Mouse (Mus musculus) fibroblast of lung, adult 2 months (primary cell): ENCODE measurements at regions not wholly inside any gene's neighbourhood (a gene's known extent, or its start where the extent isn't known, plus 50 kb on each side); places are given as distances from the start of the nearest gene placed in this dataset.

ENCODE experiments used
- DNase-seq: peaks from one replicate; pipeline ENCODE4 v3.0.0-alpha.2; 2011; ENCODE audit warnings: low read depth

GRCm38 (mm10) chr19:56177231-56177745, 109.6 kb upstream of the Habp2 start:
- DNase-seq, result no peak

DNA sequence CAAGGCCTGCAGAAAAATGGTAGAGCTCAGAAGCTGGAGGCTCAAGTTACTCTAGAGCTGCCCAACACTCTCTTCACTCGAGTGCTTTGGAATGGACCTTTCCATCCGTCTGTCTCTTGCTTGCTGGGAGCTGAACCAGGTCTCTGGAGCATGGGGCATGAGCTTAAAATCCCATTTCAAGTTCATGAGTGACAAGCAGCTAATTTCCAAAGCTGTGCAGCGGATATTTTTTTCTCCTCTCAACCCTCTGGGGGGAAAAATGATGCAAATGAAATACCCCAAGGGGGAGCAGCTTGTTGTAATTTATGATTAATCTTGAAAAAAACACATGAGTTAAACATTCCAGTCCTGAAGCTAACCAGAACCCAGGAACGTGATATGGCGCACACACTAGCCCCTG, 101.2 kb upstream of the Habp2 start:
- DNase-seq, result no peak

- DNase-seq, result no peak
These were observed 97.8 kb upstream of the Habp2 start for GRCm38 (mm10) chr19:56189185-56189584.

- DNase-seq, result no peak
These were observed 96.7 kb upstream of the Habp2 start for GRCm38 (mm10) chr19:56190222-56190621.

DNA sequence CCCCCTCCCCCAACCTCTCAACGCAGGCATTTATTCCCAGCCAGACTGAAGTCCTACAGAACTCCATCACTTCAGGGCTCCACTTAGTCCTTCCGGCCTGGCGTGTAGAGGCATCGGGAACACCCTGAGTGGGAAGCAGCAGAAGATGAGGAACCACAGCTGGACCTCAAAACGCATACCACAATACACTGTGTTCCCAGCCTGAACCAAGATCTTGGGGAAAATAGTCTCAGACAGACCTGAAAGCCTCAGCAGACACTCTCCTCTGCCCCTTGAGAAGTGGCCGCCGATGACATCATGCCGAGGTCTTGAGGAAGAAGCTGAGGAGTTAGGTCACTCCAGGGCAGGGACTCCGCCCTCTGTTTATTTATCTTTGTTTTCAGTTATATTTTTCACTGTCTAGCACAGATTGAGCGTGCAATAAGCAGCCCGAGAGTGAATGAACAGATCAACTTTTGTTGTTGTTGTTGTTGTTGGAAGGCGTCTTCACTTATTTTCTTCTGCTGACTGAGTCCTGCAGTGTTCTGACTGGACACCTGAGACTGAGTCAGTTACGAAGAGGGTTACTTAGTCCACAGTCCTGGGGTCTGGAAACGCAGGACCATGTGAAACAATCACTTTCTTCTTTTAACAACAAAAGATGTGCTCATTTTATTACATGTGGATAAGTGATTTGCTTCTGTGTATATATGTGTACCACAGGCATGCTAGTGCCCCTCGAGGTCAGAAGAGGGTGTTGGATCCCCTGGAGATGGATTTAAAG, 88.3 kb upstream of the Habp2 start:
- no peak for DNase-seq

GRCm38 (mm10) chr19:56199401-56200150, 87.4 kb upstream of the Habp2 start:
- DNase-seq, result no peak

DNA sequence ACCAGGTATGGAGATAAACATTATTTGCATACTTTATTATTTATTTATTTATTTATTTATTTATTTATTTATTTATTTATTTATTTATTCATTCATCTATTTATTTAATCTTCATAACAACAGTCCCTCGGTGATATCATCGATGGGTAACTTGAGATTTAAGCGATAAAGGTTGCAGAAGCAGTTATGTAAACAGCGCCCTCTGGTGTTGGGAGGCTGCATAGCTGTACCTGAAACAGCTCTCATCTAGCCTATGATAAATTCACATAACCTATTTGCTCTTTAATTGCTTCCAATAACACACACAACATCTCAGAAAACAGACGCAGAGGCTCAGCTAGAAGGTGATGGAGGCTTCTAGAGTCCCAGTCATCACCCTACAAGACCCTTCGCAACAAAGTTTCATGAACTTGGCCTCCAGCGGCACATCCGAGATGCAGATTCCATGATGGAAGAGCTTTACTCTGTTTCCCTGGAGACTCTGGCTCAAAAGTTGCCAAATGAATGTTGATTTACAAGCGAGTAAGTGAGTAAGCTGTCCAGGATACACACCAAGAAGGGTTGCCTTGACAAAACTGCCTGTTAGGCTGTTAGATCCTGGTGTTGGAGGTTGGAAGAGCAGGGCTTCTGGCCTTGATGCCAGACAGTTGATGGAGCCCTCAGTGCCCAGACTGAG, 85.8 kb upstream of the Habp2 start:
- no peak for DNase-seq

GRCm38 (mm10) chr19:56201738-56202480, 85.0 kb upstream of the Habp2 start:
- DNase-seq, result no peak

DNA sequence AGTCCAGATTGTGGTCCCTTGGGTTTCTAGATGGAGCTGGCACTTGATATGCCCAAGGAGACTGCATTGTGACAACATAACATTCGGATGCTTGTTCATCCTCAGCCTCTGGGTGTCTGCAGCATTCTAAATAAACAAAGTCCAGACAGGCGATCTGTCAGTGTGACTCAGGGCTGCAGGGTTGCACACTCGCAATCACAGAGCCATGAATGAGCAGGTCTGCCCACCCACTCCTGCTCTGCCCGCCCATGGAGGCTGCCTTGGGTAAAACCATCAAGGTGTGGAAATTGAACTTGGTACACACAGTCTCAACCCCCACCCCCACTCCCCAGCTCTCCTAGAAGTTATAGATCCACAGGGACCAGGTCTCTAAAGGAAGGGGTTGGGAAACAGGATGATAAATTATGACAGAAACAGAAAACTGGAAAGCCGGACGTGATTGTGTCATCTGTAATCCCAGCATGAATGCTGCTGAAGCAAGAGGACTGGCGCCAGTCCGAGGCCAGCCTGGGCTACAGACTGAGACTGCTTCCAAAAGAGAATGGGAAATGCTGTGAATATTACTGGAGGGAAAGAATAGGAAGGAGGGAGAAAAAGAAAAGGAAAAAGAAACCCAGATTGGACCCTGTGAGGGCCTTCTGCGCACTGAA, 84.3 kb upstream of the Habp2 start:
- no peak for DNase-seq

DNA sequence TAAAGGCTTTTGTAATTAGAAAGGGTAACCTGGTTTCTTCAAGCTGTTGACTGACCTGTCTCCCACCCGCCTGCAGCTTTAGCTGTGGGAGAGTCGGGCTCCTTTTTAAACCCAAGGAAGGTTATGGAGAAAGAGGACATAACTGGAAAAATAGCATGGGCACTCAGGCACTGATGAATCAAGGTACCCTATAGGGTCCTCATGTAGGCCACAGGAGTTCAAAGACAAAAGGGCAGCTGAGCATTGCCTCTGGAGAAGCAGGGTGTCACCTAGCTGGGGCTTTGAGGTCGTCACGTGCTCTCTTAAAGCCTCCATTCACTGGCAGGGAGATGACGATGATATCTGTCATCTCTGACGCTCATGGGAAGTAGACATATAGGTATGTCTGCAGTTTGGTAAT, 68.4 kb upstream of the Habp2 start:
- no peak for DNase-seq

GRCm38 (mm10) chr19:56220724-56221407, 66.1 kb upstream of the Habp2 start:
- no peak for DNase-seq

GRCm38 (mm10) chr19:56222496-56222895, 64.4 kb upstream of the Habp2 start:
- no peak for DNase-seq

- DNase-seq, result no peak
These were observed 61.9 kb upstream of the Habp2 start for GRCm38 (mm10) chr19:56225039-56225438.

GRCm38 (mm10) chr19:56225518-56225917, 61.4 kb upstream of the Habp2 start:
- no peak for DNase-seq

GRCm38 (mm10) chr19:56228586-56228985, 58.4 kb upstream of the Habp2 start:
- DNase-seq, result no peak

GRCm38 (mm10) chr19:56231430-56231829, 55.5 kb upstream of the Habp2 start:
- DNase-seq, result no peak

DNA sequence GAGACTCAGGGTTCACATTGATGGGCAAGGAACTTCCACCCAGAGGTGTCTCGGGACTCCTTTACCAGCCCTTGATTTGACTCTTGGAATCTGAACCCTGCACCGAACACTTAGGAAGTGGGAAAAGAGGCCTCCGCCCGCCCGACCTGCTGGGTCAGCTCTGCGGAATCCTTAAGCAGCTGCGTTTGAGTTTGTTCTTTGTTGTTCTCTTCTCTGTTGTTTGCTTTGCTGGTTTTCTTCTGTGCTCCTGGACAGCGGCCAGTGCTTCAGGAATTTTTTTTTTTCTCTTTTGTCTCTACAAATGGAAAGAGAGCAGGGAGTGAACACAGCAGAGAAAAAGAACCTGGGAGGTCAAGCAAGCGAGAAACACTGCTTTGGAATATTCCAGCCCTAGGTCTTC, 55.1 kb upstream of the Habp2 start:
- DNase-seq, result no peak

- no peak for DNase-seq
These were observed 54.7 kb upstream of the Habp2 start for GRCm38 (mm10) chr19:56232269-56232668.

DNA sequence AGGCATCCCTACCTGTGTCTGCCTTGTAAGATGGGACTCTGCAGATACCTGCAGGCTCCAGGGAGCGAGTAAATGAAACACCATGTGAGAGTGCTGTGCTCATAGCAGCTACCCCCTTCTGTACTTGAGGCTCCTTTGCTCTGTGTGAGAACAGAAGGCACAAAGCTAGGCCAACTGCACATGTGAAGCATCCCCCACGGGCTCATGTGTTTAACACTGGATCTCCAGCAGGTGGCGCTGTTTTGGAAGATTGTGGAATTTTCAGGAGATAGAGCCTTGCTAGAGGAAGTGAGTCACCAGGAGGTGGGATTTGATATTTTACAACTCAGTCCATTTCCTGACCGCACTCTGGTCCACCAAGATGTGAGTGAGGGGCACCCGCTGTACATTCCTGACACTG, 54.0 kb upstream of the Habp2 start:
- DNase-seq, result no peak

- no peak for DNase-seq
These were observed 51.9 kb upstream of the Habp2 start for GRCm38 (mm10) chr19:56235040-56235439.
